Mouse (Mus musculus): ENCODE measurements around the gene Myrfl. TPM values are rescaled to one million over a fixed set of nuclear protein-coding genes. Genes with fewer than 3 reads are reported as not detected.
A peak's percentile ranks its signal among the peaks of the same experiment; 100 is the strongest.

The Myrfl gene
- total RNA-seq, 1 experiment from 2014 or later = not detected

DNA sequence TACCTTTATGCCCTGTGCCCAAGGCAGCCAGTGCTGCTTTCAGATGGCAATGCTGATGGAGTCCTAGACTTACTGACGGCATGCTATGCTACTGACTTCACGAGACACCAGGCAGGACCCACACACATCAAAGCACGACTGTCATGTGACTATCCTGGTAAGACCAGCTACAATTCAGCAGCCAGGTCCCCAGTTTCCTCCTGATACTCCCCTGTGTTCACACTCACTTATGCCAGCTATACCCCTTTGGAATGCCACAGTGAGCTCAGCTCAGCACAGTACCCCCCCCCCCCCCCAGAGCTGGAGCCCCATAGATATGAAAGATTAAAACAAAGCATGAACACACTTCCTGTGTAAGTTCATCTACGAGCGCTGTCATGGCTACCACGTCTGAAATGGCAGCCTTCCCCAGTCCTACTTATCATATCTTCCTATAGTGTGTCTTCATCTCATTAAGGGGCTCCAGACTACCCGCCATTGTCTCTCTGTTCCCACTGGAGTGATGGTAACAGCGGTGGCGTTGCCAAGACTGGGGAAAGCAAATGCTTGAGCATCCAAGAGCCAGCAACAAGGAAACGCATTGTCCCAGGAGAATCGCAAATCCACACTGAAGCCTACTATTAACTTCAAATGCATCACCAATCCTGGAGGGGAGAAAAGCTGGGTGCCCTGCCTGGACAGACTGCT, 43.4 kb downstream of the Myrfl start:
- no peak for ATAC-seq (replicated peaks; ENCODE audit: insufficient number of reproducible peaks, low FRiP score, low TSS enrichment, poor library complexity, severe bottlenecking)

DNA sequence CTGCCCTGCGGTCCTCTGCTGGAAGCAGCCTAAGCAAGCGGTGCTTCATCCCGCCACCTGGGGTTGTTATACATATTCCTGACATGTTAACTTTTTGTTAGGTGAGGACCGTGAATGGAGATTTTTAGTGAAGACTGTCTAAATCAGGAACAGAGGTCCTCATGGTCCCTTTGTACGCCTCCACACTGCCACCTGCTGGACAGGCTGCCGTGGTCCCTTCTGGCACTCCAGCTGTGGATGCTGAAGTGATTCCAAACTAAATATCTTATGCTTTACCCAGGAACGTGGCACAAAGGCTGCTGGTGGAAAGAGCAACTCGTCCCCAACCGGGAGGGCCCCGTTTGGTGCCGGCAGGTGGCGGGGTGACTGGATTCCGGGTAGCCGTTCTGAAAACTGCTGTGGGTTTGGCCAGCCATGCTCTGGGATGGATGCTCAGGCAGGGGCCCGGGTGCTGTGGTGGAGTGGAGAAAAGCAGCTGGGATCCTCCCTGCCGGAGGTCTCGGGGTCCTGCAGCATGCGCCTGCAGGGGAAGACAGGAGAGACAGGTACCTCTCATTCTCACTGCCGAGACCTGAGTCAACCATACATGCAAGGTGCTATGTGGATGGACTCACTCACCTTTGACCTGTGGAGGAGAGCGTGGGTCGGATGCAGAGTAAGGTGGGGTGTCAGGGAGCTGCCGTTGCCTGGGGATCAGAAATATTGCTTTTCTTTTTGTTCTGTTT, 47.8 kb downstream of the Myrfl start:
- peak; percentile 59 for ATAC-seq (replicated peaks; ENCODE audit: insufficient number of reproducible peaks, low FRiP score, low TSS enrichment, poor library complexity, severe bottlenecking)

DNA sequence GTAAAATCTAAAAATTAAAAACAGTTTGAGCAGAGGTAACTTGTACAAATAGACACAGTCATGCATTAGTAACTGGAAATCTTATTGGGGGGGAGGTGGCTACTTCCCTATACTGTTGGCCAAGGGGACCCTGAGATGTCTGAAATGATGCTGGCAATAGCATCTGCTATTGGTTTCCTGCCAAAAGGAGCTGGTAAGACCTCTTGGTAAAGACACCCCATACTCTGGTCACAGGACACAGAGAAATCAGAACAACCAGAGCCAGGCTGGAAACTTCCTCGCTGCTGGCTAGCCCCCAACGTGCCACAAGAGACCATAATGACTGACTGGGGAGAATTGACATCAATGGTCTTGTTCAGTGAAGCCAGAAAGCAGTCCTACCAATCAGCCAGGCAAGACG, 55.2 kb downstream of the Myrfl start:
- no peak for ATAC-seq (replicated peaks; ENCODE audit: insufficient number of reproducible peaks, low FRiP score, low TSS enrichment, poor library complexity, severe bottlenecking)

DNA sequence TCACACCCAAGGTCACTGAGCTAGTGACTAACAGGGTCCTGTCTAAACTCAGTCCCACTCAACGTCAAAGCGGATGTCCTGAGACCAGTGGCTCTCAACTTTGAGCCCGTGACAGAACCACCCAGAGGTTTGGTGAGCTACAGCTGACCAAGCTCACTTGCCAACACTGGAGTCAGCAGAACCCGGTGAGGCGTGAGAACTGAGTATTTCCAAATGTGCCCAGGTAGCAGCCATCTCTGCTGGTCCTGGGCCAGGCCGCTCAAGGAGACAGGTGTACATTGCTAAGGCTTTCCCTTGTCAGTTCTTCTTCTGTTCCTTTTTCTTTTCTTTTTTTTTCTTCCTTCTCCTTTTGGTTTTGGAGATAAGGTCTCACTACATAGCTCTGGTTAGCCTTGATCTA, 66.0 kb downstream of the Myrfl start:
- ATAC-seq (replicated peaks; ENCODE audit: insufficient number of reproducible peaks, low FRiP score, low TSS enrichment, poor library complexity, severe bottlenecking) = no peak

DNA sequence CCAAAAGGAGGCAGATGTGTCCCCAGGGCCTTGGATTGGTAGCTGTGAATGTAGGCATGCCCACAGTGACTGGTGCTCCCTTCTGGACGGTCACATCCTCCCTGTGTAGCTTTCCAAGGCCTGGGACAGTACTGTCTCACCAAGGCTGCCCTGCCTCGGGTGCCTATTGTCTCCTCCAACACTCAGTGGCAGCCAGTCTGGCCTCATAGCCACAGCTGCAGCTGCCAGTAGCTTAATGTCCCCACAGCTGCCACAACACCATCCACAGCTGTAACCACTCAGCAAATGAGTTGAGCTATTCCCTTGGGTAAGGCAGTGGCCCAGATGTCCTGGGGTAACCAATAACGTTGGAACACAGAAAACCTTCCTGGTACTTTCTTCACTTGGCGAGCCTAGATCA, 68.6 kb downstream of the Myrfl start:
- no peak for ATAC-seq (replicated peaks; ENCODE audit: insufficient number of reproducible peaks, low FRiP score, low TSS enrichment, poor library complexity, severe bottlenecking)

DNA sequence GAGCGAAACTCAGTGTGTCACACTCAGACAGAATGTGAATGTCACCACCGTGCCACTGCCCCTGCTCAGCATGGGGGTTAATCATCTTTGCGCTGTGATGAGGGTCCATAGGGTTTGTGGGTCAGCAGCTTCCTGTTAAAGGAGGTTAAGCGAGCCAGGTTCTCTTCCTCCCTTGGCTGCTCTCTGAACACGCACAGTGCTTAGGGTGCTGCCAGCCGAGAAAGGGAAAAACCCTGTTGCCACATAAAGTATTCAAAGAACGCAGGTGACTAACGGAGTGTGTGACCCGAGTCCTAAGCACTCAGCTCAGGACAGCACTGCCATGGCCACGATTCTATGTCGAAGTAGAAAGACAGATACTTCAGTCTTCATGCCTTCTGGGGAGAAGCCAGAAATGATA, 69.4 kb downstream of the Myrfl start:
- ATAC-seq (replicated peaks; ENCODE audit: insufficient number of reproducible peaks, low FRiP score, low TSS enrichment, poor library complexity, severe bottlenecking) = no peak

DNA sequence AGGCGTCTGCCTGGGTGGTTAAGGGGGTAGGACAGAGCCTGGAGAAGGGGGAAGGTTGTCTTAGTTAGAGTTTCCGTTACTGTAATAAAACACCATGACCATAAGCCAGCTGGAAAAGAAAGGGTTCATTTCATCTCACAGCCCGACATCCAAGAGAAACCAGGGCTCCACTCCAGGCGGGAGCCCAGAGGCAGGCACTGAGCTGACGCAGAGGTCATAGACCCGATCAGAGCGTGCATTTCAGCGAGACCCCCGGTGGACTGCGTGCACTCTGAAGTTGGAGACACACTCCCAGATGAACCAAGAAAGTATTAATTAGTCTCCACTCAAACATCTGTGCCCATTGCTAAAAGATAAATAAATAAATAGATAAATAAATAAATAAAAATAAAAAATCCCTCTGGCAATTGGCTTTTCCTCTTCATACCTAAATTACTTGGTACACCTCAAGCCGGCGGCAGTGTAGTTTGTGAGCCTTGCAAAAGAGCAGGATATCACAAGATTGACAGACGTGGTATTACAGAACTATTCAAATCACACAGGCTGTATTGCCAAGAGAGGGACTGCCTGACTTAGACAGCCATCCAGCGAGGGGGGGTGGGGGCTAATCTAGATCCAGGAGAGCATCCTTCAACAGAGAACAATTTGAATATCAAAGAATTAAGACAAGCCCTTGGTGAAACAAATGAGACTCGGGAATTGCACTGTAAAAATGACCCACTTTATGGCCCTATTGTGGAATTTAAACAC, 81.2 kb downstream of the Myrfl start:
- no peak for ATAC-seq (replicated peaks; ENCODE audit: insufficient number of reproducible peaks, low FRiP score, low TSS enrichment, poor library complexity, severe bottlenecking)

DNA sequence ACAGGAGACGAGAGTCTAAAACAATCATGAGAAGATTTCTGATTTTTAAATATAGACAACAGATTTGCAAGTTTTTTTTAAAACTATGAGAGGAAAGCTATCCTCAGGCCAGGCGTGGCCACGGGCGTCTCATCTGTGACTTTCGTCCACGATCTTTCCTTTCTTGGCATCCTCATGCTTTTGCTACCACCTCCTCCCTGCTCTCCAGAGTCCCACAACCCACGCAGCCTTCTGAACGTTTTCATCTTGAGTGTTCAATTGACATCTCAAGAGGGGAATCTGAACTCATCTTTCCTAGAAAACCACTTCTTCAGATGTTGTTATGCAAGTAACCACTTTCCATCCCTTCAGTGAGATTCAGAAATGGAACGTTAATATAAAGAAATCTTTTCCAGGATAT, 83.6 kb downstream of the Myrfl start:
- ATAC-seq (replicated peaks; ENCODE audit: insufficient number of reproducible peaks, low FRiP score, low TSS enrichment, poor library complexity, severe bottlenecking) = no peak

DNA sequence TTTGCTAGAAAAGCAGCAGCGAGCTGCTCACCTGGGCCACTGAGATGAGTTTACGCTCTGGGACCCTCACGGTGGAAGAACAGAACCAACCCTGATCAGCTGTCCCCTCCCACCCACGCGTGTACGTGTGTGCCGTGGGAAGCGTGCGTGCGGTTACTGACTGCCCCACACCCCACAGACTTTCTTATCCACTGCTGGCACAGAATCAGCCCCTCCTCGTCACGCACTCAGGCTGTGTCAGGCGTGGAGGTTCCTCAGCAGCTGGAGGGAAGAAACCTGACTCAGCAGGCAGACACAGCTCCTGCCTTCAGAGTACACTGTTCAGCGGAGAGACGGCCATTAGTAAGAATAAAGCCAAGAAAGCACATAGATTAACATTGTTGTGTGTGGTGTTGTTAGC, 86.0 kb downstream of the Myrfl start:
- ATAC-seq (replicated peaks; ENCODE audit: insufficient number of reproducible peaks, low FRiP score, low TSS enrichment, poor library complexity, severe bottlenecking) = no peak

DNA sequence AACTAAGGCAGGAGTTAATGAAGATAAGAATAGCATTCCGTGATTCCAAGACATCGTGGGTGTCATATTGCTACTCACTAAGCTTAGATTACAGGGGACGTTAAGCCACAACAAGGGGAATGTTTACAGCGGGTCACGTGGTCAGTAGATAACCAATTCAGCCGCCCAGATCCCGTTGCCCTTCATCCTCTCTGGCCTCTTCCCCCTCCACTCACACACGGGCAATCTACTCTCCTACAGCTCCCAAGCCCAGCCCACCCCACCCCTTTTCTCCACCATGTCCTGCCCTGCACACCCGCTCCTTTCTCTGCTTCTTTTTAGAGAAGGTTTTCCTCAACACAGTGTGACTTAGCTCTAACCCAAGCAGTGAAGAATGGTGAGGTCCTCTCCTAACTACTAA, 87.3 kb downstream of the Myrfl start:
- ATAC-seq (replicated peaks; ENCODE audit: insufficient number of reproducible peaks, low FRiP score, low TSS enrichment, poor library complexity, severe bottlenecking) = no peak

DNA sequence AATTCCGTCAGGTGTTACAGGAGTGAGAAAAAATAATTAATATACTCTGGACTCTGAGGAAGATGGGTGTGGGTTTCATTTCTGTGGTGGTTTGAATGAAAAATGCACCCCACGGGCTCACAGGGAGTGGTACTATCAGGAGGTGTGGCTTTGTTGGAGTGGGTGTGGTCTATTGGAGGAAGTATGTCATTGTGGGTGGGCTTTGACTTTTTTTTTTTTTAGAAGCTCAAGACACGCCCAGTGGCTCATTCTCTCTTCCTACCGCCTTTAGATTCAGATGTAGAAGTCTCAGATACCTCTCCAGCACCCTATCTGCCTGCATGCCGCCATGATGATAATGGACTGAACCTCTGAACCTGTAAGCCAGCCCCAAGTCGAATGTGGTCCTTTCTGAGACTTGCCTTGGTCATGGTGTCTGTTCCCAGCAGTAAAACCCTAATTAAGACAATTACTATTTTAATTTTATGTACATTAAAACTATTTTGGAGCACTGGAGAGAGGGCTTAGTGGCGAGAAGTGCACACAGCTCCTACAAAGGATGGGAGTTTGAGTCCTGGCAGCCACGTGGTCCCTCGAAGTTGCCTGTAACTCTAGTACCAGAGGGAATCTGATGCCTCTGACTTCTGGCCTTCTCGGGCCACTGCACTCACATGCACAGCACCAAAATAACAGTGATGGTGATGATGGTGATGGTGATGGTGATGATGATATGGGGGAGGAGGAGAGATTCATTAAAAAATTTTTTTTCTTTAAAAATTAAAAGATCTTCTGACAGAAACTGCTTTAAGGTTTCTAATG, 88.0 kb downstream of the Myrfl start:
- no peak for ATAC-seq (replicated peaks; ENCODE audit: insufficient number of reproducible peaks, low FRiP score, low TSS enrichment, poor library complexity, severe bottlenecking)

DNA sequence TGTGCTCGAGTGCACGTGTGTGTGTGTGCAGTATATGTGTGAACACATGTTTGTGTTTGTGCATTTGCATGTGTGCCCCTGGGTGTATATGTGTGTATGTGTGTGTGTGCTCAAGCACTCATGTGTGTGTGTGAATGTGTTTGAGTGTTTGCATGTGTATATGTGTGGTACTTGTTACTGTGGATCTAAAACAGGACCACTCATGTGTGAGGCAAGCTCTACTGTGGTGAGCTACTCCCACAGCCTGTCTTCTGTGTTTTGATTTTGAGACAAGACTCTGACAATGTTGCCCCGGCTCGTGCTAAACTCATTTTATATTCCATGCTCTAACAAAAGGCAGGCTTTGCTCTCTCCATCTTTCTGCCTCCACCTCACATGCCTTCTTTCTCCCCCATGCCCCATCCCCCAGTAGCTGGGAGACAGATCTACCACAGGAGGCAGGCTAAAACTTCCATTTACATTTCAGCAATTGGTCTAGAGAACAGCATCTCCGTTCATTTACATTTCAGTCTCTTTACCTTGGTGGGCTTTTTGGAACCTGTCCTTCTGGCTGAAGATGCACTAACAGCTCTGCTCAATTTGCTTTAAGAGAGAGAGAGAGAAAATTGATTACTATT, 94.4 kb downstream of the Myrfl start:
- no peak for ATAC-seq (replicated peaks; ENCODE audit: insufficient number of reproducible peaks, low FRiP score, low TSS enrichment, poor library complexity, severe bottlenecking)

DNA sequence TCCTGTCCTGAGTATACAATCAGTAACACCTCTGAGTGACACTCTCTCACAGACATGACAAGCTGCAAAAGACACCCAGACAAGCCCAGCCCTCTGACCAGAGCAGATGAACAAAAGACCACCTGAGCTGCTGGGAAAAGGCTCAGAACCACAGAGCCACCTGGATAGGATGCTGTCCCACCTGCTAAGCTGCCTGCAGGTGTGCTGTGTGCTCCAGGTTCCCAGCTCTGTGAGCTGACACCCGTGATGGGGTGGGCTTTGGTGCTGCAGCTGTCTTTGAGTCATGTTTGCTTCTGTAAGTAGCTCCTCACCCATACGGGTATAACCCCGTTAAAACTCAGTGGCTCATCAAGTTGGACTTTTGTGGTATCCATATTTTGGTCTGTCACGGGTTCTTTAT, 95.4 kb downstream of the Myrfl start:
- ATAC-seq (replicated peaks; ENCODE audit: insufficient number of reproducible peaks, low FRiP score, low TSS enrichment, poor library complexity, severe bottlenecking) = no peak

DNA sequence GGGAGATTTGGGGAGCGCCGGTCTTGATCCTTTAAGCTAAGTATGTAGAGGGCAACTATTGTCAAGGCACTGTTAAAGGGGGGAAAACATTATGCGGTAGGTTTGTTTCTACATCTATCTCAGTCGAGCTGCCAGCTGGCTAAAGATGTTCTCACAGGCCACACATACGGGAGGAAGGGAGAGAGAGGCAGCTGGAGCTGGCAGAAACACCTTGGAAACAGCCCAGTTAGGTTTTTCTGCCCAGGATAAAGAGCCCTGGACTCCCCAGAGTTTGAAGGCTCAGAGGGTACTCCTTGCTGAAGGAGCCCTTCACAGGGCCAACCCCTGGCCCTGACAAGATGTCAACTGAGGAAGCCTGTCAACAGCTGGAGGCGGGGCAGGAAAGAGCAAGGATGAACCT, 100.7 kb downstream of the Myrfl start:
- ATAC-seq (replicated peaks; ENCODE audit: insufficient number of reproducible peaks, low FRiP score, low TSS enrichment, poor library complexity, severe bottlenecking) = no peak

DNA sequence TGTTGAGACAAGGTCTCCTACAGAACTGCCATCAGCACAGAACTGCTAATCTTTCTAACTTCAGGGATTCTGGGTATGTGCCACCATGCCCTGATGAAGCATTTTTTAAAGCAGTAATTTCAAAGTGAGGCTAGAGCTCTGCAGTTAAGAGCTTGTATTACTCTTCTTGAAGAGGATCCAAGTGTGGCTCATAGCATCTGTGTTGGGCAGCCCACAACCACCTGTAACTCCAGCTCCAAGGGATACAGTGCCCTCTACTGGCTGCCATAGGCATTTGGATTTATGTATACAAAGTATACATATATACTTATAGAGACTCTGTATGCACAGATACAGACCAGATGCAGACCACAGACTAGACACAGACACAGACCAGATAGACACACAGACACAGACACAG, 107.6 kb downstream of the Myrfl start:
- ATAC-seq (replicated peaks; ENCODE audit: insufficient number of reproducible peaks, low FRiP score, low TSS enrichment, poor library complexity, severe bottlenecking) = no peak

DNA sequence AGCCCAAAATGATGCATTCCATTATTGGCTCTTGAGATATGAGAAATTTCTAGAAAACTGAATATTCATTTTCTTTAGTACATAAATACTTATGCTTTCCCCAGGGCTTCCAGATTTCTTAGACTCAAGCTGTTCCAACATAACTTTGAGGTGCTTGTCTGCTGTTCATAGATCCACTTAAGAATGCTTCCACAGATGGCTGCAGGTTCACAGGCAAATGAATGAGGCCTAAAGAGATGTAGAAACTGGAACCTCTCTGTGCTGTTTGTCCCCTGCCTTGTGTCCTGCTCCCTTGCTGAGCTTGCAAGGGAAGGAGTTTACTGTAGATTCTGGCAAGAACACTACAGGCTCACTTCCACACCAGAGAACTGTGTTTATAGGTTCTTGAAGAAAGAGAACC, 108.3 kb downstream of the Myrfl start:
- ATAC-seq (replicated peaks; ENCODE audit: insufficient number of reproducible peaks, low FRiP score, low TSS enrichment, poor library complexity, severe bottlenecking) = no peak

DNA sequence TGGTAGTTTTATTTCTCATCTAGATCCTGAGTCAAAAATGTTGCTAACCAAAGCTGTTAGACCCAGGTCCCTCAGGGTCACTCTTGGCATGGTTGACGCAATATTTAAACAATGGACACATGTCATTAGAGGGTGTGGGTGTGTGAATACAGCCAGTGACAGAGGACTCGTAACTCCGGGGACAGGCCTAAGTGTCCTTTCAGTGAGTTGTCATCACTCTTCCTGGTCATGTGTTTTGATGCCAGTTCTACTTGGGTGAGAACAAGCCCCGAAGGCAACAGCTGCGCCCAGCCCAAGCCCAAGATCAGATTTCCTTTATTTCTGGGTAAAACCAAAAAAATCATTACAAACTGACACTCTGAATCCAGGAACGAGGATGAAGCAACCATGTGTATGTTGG, 112.6 kb downstream of the Myrfl start:
- ATAC-seq (replicated peaks; ENCODE audit: insufficient number of reproducible peaks, low FRiP score, low TSS enrichment, poor library complexity, severe bottlenecking) = no peak

DNA sequence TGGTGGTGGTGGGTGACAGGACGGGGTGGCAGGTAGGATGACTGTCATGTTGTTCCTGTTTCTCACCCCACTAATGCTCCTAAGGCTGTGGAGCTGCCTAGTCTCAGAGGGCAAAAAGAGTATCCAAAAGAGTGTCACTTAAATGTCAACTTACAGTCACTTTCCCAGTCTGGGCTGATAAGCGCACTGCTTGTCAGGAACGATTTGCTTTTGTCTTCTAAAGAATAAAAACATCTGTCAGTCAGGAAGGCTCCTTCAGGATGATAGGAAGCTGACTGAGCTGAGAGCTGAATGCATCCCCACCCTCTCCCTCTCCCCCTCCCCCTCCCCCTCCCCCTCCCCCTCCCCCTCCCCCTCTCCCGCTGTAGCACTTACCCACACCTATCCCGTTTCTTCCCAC, 113.7 kb downstream of the Myrfl start:
- ATAC-seq (replicated peaks; ENCODE audit: insufficient number of reproducible peaks, low FRiP score, low TSS enrichment, poor library complexity, severe bottlenecking) = no peak

DNA sequence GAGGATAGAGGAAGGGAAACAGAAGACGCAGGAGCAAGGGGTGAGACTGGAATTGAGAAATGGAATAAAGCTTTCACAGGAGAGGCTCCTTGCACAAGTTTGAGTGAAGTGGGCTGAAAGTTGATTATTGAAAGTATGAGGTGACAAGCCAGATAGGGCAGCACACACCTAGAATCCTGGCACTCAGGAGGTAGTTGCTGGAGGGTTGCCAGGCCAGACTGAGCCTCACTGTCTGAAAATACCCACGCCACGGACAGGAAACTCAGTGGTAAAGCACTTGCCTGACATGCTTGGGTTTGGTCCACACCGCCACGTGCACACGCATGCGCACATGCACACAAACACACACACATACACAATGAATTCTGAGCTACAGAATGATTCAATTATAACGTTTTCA, 118.8 kb downstream of the Myrfl start:
- ATAC-seq (replicated peaks; ENCODE audit: insufficient number of reproducible peaks, low FRiP score, low TSS enrichment, poor library complexity, severe bottlenecking) = no peak
